Mouse (Mus musculus): ENCODE measurements around the gene Gm26920. TPM values are rescaled to one million over a fixed set of nuclear protein-coding genes. Genes with fewer than 3 reads are reported as not detected.

The Gm26920 gene
- total and polyA plus RNA-seq, 3 experiments = not detected

- Histone ChIP-seq H3K27ac (ENCODE audit: insufficient read depth, low read depth) (no peak overlapping the region), H3K4me3 (replicated peaks in 1 of 3; ENCODE audit: low read depth in 2 of 3, low read length in 2 of 3, poor library complexity in 1 of 3) (no peak overlapping the region), H3K9ac (ENCODE audit: insufficient read depth, low read depth) (no peak overlapping the region), H3K27me3 (replicated peaks) (no peaks in the 10 kb centered on the region), H3K4me1 (ENCODE audit: control insufficient read depth in 1 of 2, insufficient read depth in 2 of 2) (peaks cover 0 to 6% of the 10 kb centered on the region in 2 experiments; a peak in 2 of 4 replicates), H3K9me3 (replicated peaks; ENCODE audit: low read length) (no peaks in the 10 kb centered on the region), H3K36me3 (replicated peaks in 1 of 2; ENCODE audit: control insufficient read depth in 1 of 2, insufficient read depth in 1 of 2, low read length in 1 of 2) (peaks cover 56 to 88% of the 10 kb centered on the region in 2 experiments), H3K79me2 (replicated peaks; ENCODE audit: control insufficient read depth, extremely low read depth, insufficient read depth, poor library complexity, severe bottlenecking) (no peaks in the 10 kb centered on the region; the same call in none of the 2 replicates), H3K4me2 (ENCODE audit: insufficient read depth, low read depth, poor library complexity, severe bottlenecking) (no peak overlapping the region)
- in situ Hi-C loops (cut with MboI; ENCODE audit: low pct_ligation_motif_present, low pct_unique_long_range_greater_than_20kb, low sequenced_read_pairs) (no loop called here), dilution Hi-C loops (cut with MboI; ENCODE audit: extremely low pct_ligation_motif_present, extremely low pct_unique_long_range_greater_than_20kb, low sequenced_read_pairs) (no loop called here)
- TF ChIP-seq KAT2A (IDR thresholded peaks at IDR 0.05; ENCODE audit: insufficient replicate concordance, low read length) (no peak), ETS1 (conservative IDR thresholded peaks at IDR 0.05; ENCODE audit: low read depth, low read length) (no peak), EP300 (IDR thresholded peaks at IDR 0.05; ENCODE audit: low read length) (no peak), CHD1 (IDR thresholded peaks at IDR 0.05; ENCODE audit: low read depth, low read length) (no peak), RAD21 (IDR thresholded peaks at IDR 0.05; ENCODE audit: low read depth, low read length) (no peak), MAFK (IDR thresholded peaks at IDR 0.05; ENCODE audit: insufficient replicate concordance, low read length) (no peak), SIN3A (IDR thresholded peaks at IDR 0.05; ENCODE audit: low read length) (no peak), USF2 (conservative IDR thresholded peaks at IDR 0.05; ENCODE audit: low read depth, low read length) (no peak), MXI1 (IDR thresholded peaks at IDR 0.05; ENCODE audit: low read depth, low read length) (no peak), ZMIZ1 (IDR thresholded peaks at IDR 0.05; ENCODE audit: low read depth, low read length) (no peak), UBTF (IDR thresholded peaks at IDR 0.05; ENCODE audit: low read depth, low read length) (no peak), IRF4 (IDR thresholded peaks at IDR 0.05; ENCODE audit: low read depth, low read length) (no peak), JUND (conservative IDR thresholded peaks at IDR 0.05; ENCODE audit: low read depth, low read length) (no peak), MEF2A (IDR thresholded peaks at IDR 0.05; ENCODE audit: borderline replicate concordance, low read depth, low read length) (no peak)
- no peak for DNase-seq (ENCODE audit: extremely low read depth)
Observed at GRCm38 (mm10) chr7:30010551-30011195, 79.5 kb downstream of the Gm26920 start.

GRCm38 (mm10) chr7:30009321-30010085 is 80.7 kb downstream of the Gm26920 start:
- in situ Hi-C loops (cut with MboI; ENCODE audit: low pct_ligation_motif_present, low pct_unique_long_range_greater_than_20kb, low sequenced_read_pairs) (no loop called here), dilution Hi-C loops (cut with MboI; ENCODE audit: extremely low pct_ligation_motif_present, extremely low pct_unique_long_range_greater_than_20kb, low sequenced_read_pairs) (no loop called here)
- no peak overlapping the region for H3K4me2 ChIP-seq (ENCODE audit: insufficient read depth, low read depth, poor library complexity, severe bottlenecking)
- H3K9ac ChIP-seq (ENCODE audit: insufficient read depth, low read depth) = no peak overlapping the region
- H3K36me3 ChIP-seq (replicated peaks in 1 of 2; ENCODE audit: control insufficient read depth in 1 of 2, insufficient read depth in 1 of 2, low read length in 1 of 2) = peaks cover 54 to 87% of the 10 kb centered on the region in 2 experiments
- H3K27ac ChIP-seq (ENCODE audit: insufficient read depth, low read depth) = no peak overlapping the region
- DNase-seq (ENCODE audit: extremely low read depth) = no peak
- H3K4me1 ChIP-seq (ENCODE audit: control insufficient read depth in 1 of 2, insufficient read depth in 2 of 2) = peaks cover 0 to 6% of the 10 kb centered on the region in 2 experiments; a peak in 2 of 4 replicates
- H3K27me3 ChIP-seq (replicated peaks) = no peaks in the 10 kb centered on the region
- no peak overlapping the region for H3K4me3 ChIP-seq (replicated peaks in 1 of 3; ENCODE audit: low read depth in 2 of 3, low read length in 2 of 3, poor library complexity in 1 of 3)
- no peaks in the 10 kb centered on the region; the same call in 1 of the 2 replicates for H3K79me2 ChIP-seq (replicated peaks; ENCODE audit: control insufficient read depth, extremely low read depth, insufficient read depth, poor library complexity, severe bottlenecking)
- H3K9me3 ChIP-seq (replicated peaks; ENCODE audit: low read length) = no peaks in the 10 kb centered on the region
- TF ChIP-seq ZKSCAN1 (IDR thresholded peaks at IDR 0.05; ENCODE audit: borderline replicate concordance, low read depth, low read length) (no peak), MAFK (IDR thresholded peaks at IDR 0.05; ENCODE audit: insufficient replicate concordance, low read length) (no peak), NRF1 (IDR thresholded peaks at IDR 0.05; ENCODE audit: low read depth, low read length) (no peak), CTCF (conservative IDR thresholded peaks at IDR 0.05 in 1 of 2, IDR thresholded peaks at IDR 0.05 in 1 of 2; ENCODE audit: low read depth in 2 of 2, low read length in 2 of 2) (no peak)
